Mouse (Mus musculus) embryonic fibroblast, embryonic 13.5 days (primary cell): ENCODE measurements around the gene Rpl10a.

ENCODE experiments used
- CTCF ChIP-seq: IDR thresholded peaks from 2 replicates; pipeline ENCODE4 v1.5.1; 2011; ENCODE audit warnings: mild to moderate bottlenecking, control low read depth, low read length, moderate library complexity, borderline replicate concordance; ENCODE audit not compliant: insufficient read depth
- POLR2A ChIP-seq: IDR thresholded peaks from 2 replicates; pipeline ENCODE4 v1.6.1; 2011; ENCODE audit warnings: low read depth, mild to moderate bottlenecking, control low read depth, low read length, moderate library complexity

DNA sequence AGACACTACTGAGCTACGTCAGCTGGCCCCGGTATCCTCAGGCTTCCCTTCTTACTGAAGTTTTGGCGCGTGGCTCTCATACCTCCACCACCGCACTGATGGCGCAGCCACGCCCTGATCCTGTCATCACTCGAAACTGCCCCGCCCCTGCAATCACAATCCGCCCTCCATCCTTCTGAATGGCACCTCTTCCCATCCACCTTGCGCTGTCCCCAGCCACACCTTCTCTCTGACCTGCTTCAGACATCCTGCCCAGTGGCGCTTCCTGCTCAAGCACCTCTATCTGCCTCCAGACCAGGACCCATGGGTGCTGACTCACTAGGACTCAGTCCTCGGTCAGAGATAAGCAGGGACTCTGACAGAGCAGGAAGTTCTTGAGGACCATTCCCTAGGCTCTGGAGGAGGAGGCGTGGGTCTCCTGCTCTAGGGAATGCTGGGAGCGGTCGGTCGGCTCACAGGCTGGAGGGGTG lies 47.4 kb downstream of the Rpl10a start:
- TF ChIP-seq CTCF (no peak), POLR2A (no peak)
